Mouse (Mus musculus) stomach, embryonic 16.5 days (tissue): ENCODE measurements around the gene Maea. TPM values are rescaled to one million over a fixed set of nuclear protein-coding genes. Genes with fewer than 3 reads are reported as not detected.

ENCODE experiments used
- ATAC-seq: fragments of 200-750 bp; cut with Nextera tagmentation; 2 replicates; pipeline ENCODE4 v1.8.0; 2017; ENCODE audit warnings: moderate number of reproducible peaks, moderate TSS enrichment; ENCODE audit not compliant: insufficient read depth, low FRiP score
- H3K27ac ChIP-seq: fragments of 300-500 bp; sonication (generic); 2 replicates; pipeline ENCODE4 v1.5.1; 2014; ENCODE audit warnings: low read length
- H3K27me3 ChIP-seq: fragments of 300-500 bp; sonication (generic); 2 replicates; pipeline ENCODE4 v1.6.1; 2014; ENCODE audit warnings: low read length, control low read depth, mixed read lengths; ENCODE audit not compliant: control insufficient read depth, insufficient read depth
- H3K36me3 ChIP-seq: fragments of 300-500 bp; sonication (generic); 2 replicates; pipeline ENCODE4 v1.6.1; 2014; ENCODE audit warnings: low read length; ENCODE audit not compliant: control insufficient read depth, insufficient read depth
- H3K4me1 ChIP-seq: fragments of 300-500 bp; sonication (generic); 2 replicates; pipeline ENCODE4 v1.6.1; 2014; ENCODE audit warnings: low read length, control low read depth, mixed read lengths; ENCODE audit not compliant: control insufficient read depth, insufficient read depth
- H3K4me2 ChIP-seq: fragments of 300-500 bp; sonication (generic); 2 replicates; pipeline ENCODE4 v1.6.1; 2014; ENCODE audit warnings: low read depth, low read length, mixed read lengths
- H3K4me3 ChIP-seq: fragments of 300-500 bp; sonication (generic); replicated peaks from 2 replicates; pipeline ENCODE4 v1.5.1; 2014; ENCODE audit warnings: mild to moderate bottlenecking, low read length
- H3K9ac ChIP-seq: fragments of 300-500 bp; sonication (generic); 2 replicates; pipeline ENCODE4 v1.6.1; 2014; ENCODE audit warnings: low read length
- H3K9me3 ChIP-seq: fragments of 300-500 bp; sonication (generic); replicated peaks from 2 replicates; pipeline ENCODE4 v1.6.1; 2016; ENCODE audit warnings: low read length, control low read depth; ENCODE audit not compliant: control insufficient read depth
- WGBS: fragments of 180-500 bp; shearing (Covaris S2); extraction: QIAGEN DNeasy Blood & Tissue Kit; methylation state at CpG from one replicate; pipeline ENCODE4 v1.1.7; 2014; 5-methylcytosine and 5-hydroxymethylcytosine counted together
- polyA plus RNA-seq: library from polyadenylated mRNA; unstranded; fragments of >200 nt; fragmentation: Nextera tagmentation; extraction: Ambion mirVana; gene quantifications from 2 replicates; pipeline ENCODE4 v1.2.1, GENCODE M21; 2015

Maea gene
- polyA plus RNA-seq, 1 experiment from 2014 or later: 111 TPM

- H3K9ac ChIP-seq: no peak overlapping the region
- no peak overlapping the region for H3K4me3 ChIP-seq
- H3K36me3 ChIP-seq: peaks cover 25% of the 10 kb centered on the region
- ATAC-seq: peak; percentile 18; the same call in 1 of the 2 replicates
- H3K27me3 ChIP-seq: no peaks in the 10 kb centered on the region
- H3K9me3 ChIP-seq: no peaks in the 10 kb centered on the region
- no peaks in the 10 kb centered on the region for H3K4me1 ChIP-seq
- H3K4me2 ChIP-seq: no peak overlapping the region
- H3K27ac ChIP-seq: peak overlapping the region; percentile 4; the same call in 1 of the 2 replicates
- WGBS: 90% methylated on average over 4 of the region's 4 CpGs
Measured at GRCm38 (mm10) chr5:33371668-33372067, 36.4 kb downstream of the Maea start.

- Histone ChIP-seq H3K9me3 (no peaks in the 10 kb centered on the region), H3K27me3 (no peaks in the 10 kb centered on the region), H3K4me3 (no peak overlapping the region), H3K4me1 (peaks cover 2% of the 10 kb centered on the region; the same call in 1 of the 2 replicates), H3K27ac (no peak overlapping the region), H3K4me2 (no peak overlapping the region), H3K36me3 (peaks cover 25% of the 10 kb centered on the region), H3K9ac (no peak overlapping the region)
- no peak for ATAC-seq
- WGBS: 74% methylated on average over 18 of the region's 18 CpGs
Measured at GRCm38 (mm10) chr5:33372331-33373038, 37.2 kb downstream of the Maea start.

- Histone ChIP-seq H3K4me3 (peak overlapping the region; percentile 61), H3K4me2 (peak overlapping the region; percentile 96), H3K9ac (peak overlapping the region; percentile 83; the same call in 1 of the 2 replicates), H3K4me1 (peaks cover 11% of the 10 kb centered on the region), H3K27me3 (no peaks in the 10 kb centered on the region), H3K27ac (peak overlapping the region; percentile 98), H3K36me3 (peaks cover 12% of the 10 kb centered on the region), H3K9me3 (no peaks in the 10 kb centered on the region)
- WGBS: 32% methylated on average over 6 of the region's 6 CpGs
- no peak for ATAC-seq
Measured at GRCm38 (mm10) chr5:33377176-33377575, 41.9 kb downstream of the Maea start.

- Histone ChIP-seq H3K4me2 (peak overlapping the region; percentile 96), H3K27ac (peak overlapping the region; percentile 98), H3K9ac (peak overlapping the region; percentile 83), H3K36me3 (peaks cover 7% of the 10 kb centered on the region), H3K4me1 (peaks cover 11% of the 10 kb centered on the region), H3K9me3 (no peaks in the 10 kb centered on the region), H3K4me3 (peak overlapping the region; percentile 61), H3K27me3 (no peaks in the 10 kb centered on the region)
- ATAC-seq: no peak; the same call in 1 of the 2 replicates
- WGBS: 1% methylated on average over 21 of the region's 21 CpGs
Measured at GRCm38 (mm10) chr5:33377801-33378301, 42.5 kb downstream of the Maea start.

- Histone ChIP-seq H3K9me3 (no peaks in the 10 kb centered on the region), H3K4me2 (peak within 1 kb of the TSS; percentile 96), H3K9ac (peak within 1 kb of the TSS; percentile 83), H3K4me1 (peaks cover 11% of the 10 kb centered on the region), H3K4me3 (peak within 1 kb of the TSS; percentile 61), H3K36me3 (0 out of 2 replicates have a peak, but pooled peaks cover 1% of the 10 kb centered on the region), H3K27me3 (no peaks in the 10 kb centered on the region), H3K27ac (peak within 1 kb of the TSS; percentile 98)
- peak; percentile 98 for ATAC-seq
- WGBS: under 1% methylated on average over 46 of the region's 46 CpGs
Measured at GRCm38 (mm10) chr5:33378302-33378854, 43.1 kb downstream of the Maea start, which contains the start of gene Uvssa. TSS of gene Uvssa (plus strand) at chr5:33378549.

- Histone ChIP-seq H3K9ac (no peak overlapping the region), H3K4me3 (no peak overlapping the region), H3K27me3 (no peaks in the 10 kb centered on the region), H3K27ac (no peak overlapping the region), H3K9me3 (no peaks in the 10 kb centered on the region), H3K36me3 (0 out of 2 replicates have a peak, but pooled peaks cover 3% of the 10 kb centered on the region), H3K4me1 (no peaks in the 10 kb centered on the region), H3K4me2 (no peak overlapping the region)
- 86% methylated on average over 11 of the region's 11 CpGs for WGBS
- ATAC-seq: no peak
Measured at GRCm38 (mm10) chr5:33387550-33387949, 52.2 kb downstream of the Maea start.

GRCm38 (mm10) chr5:33393803-33394202 is 58.5 kb downstream of the Maea start:
- Histone ChIP-seq H3K27me3 (no peaks in the 10 kb centered on the region), H3K4me3 (no peak overlapping the region), H3K4me2 (no peak overlapping the region), H3K9me3 (no peaks in the 10 kb centered on the region), H3K27ac (no peak overlapping the region), H3K4me1 (no peaks in the 10 kb centered on the region), H3K36me3 (0 out of 2 replicates have a peak, but pooled peaks cover 3% of the 10 kb centered on the region), H3K9ac (no peak overlapping the region)
- no peak for ATAC-seq
- WGBS: 17% methylated on average over 7 of the region's 7 CpGs

- 89% methylated on average over 11 of the region's 11 CpGs for WGBS
- Histone ChIP-seq H3K4me2 (no peak overlapping the region), H3K27ac (no peak overlapping the region), H3K9ac (no peak overlapping the region), H3K4me3 (no peak overlapping the region), H3K9me3 (no peaks in the 10 kb centered on the region), H3K4me1 (no peaks in the 10 kb centered on the region), H3K36me3 (0 out of 2 replicates have a peak, but pooled peaks cover 3% of the 10 kb centered on the region), H3K27me3 (no peaks in the 10 kb centered on the region)
- ATAC-seq: no peak
Measured at GRCm38 (mm10) chr5:33395693-33396092, 60.4 kb downstream of the Maea start.

- WGBS: 75% methylated on average over 7 of the region's 7 CpGs
- H3K4me1 ChIP-seq: no peaks in the 10 kb centered on the region
- no peak for ATAC-seq
- no peak overlapping the region for H3K4me3 ChIP-seq
- no peaks in the 10 kb centered on the region for H3K27me3 ChIP-seq
- H3K9ac ChIP-seq: no peak overlapping the region
- H3K9me3 ChIP-seq: no peaks in the 10 kb centered on the region
- H3K36me3 ChIP-seq: 0 out of 2 replicates have a peak, but pooled peaks cover 3% of the 10 kb centered on the region
- no peak overlapping the region for H3K27ac ChIP-seq
- H3K4me2 ChIP-seq: no peak overlapping the region
Measured at GRCm38 (mm10) chr5:33396828-33397227, 61.5 kb downstream of the Maea start.
